Mouse (Mus musculus): Measurements from ENCODE around the gene Nkiras1. TPM values are rescaled to one million over a fixed set of nuclear protein-coding genes. Genes with fewer than 3 reads are reported as not detected.

Gene Nkiras1
- polyA plus RNA-seq, 3 experiments from 2014 or later, result 23.8 to 32.7 (median 27.0) TPM

GRCm38 (mm10) chr14:18280375-18280774, 9.4 kb downstream of the Nkiras1 start:
- no peak for ATAC-seq

- ATAC-seq, result peak; percentile 67
Observed at GRCm38 (mm10) chr14:18284581-18284980, 13.6 kb downstream of the Nkiras1 start.

GRCm38 (mm10) chr14:18285476-18285875, 14.5 kb downstream of the Nkiras1 start:
- ATAC-seq, result no peak

- no peak for ATAC-seq
Observed at GRCm38 (mm10) chr14:18286441-18286840, 15.5 kb downstream of the Nkiras1 start.

GRCm38 (mm10) chr14:18287391-18287790, 16.5 kb downstream of the Nkiras1 start:
- no peak for ATAC-seq

- ATAC-seq, result no peak
Observed at GRCm38 (mm10) chr14:18292111-18292510, 21.2 kb downstream of the Nkiras1 start.

- no peak for ATAC-seq
Observed at GRCm38 (mm10) chr14:18292578-18292977, 21.6 kb downstream of the Nkiras1 start.

- ATAC-seq, result no peak
Observed at GRCm38 (mm10) chr14:18297441-18297840, 26.5 kb downstream of the Nkiras1 start.

- peak; percentile 55 for ATAC-seq
Observed at GRCm38 (mm10) chr14:18298874-18299273, 27.9 kb downstream of the Nkiras1 start.

GRCm38 (mm10) chr14:18300676-18301075, 29.7 kb downstream of the Nkiras1 start:
- ATAC-seq, result peak; percentile 52

GRCm38 (mm10) chr14:18301591-18301990, 30.7 kb downstream of the Nkiras1 start:
- peak; percentile 31 for ATAC-seq

GRCm38 (mm10) chr14:18302750-18303149, 31.8 kb downstream of the Nkiras1 start:
- no peak for ATAC-seq

- ATAC-seq, result no peak
Observed at GRCm38 (mm10) chr14:18303262-18303661, 32.3 kb downstream of the Nkiras1 start.

GRCm38 (mm10) chr14:18304165-18304564, 33.2 kb downstream of the Nkiras1 start:
- ATAC-seq, result no peak

- ATAC-seq, result no peak
Observed at GRCm38 (mm10) chr14:18317457-18318411, 46.8 kb downstream of the Nkiras1 start.

- ATAC-seq, result no peak
Observed at GRCm38 (mm10) chr14:18326968-18327672, 56.2 kb downstream of the Nkiras1 start.

GRCm38 (mm10) chr14:18330789-18331692, 60.1 kb downstream of the Nkiras1 start:
- peak; percentile 34 for ATAC-seq

GRCm38 (mm10) chr14:18331693-18332131, 60.8 kb downstream of the Nkiras1 start, which contains the start of gene Ube2e1:
Gene Ube2e1 (minus strand): TSS chr14:18331859.
- peak; percentile 94 for ATAC-seq

All from inflammation-experienced regulatory T-cells, adult 6 months (primary cell).